Mouse (Mus musculus) olfactory bulb, adult 2 months (tissue): ENCODE results near the gene Olfr465-ps1.

Source experiments
- CTCF ChIP-seq: fragments of 200-500 bp; IDR thresholded peaks from 2 replicates; pipeline ENCODE4 v1.5.1; 2012; ENCODE audit warnings: low read depth, mild to moderate bottlenecking, low read length, moderate library complexity; ENCODE audit not compliant: insufficient read depth
- POLR2A ChIP-seq: fragments of 200-500 bp; IDR thresholded peaks from 2 replicates; pipeline ENCODE4 v1.6.1; 2012; ENCODE audit warnings: mild to moderate bottlenecking, low read depth, low read length, moderate library complexity; ENCODE audit not compliant: insufficient read depth

GRCm38 (mm10) chr13:65176472-65177091, 38.7 kb downstream of the Olfr465-ps1 start:
- no peak for TF ChIP-seq CTCF
- no peak for TF ChIP-seq POLR2A
